Mouse (Mus musculus) left cerebral cortex, adult 2 months (tissue): ENCODE data around the gene Comtd1. TPM values are rescaled to one million over a fixed set of nuclear protein-coding genes. Genes with fewer than 3 reads are reported as not detected.

ENCODE experiments used
- DNase-seq, 2 experiments: peaks; one replicate each; pipeline ENCODE4 v3.0.0; 2021 to 2022; ENCODE audit warnings: low spot score in 2 of 2, mixed read lengths in 1 of 2; ENCODE audit errors: extremely low spot score in 1 of 2
- H3K27ac ChIP-seq: fragments of 200-600 bp; 2 replicates; pipeline ENCODE4 v1.8.1; 2022
- H3K4me3 ChIP-seq: fragments of 200-600 bp; 2 replicates; pipeline ENCODE4 v1.8.1; 2022
- CTCF ChIP-seq: fragments of 200-600 bp; IDR thresholded peaks from 2 replicates; pipeline ENCODE4 v1.8.1; 2022; ENCODE audit warnings: antibody characterized with exemption, mild to moderate bottlenecking, moderate library complexity
- intact Hi-C: fragments of 180-260 bp; cut with DNase I; formaldehyde crosslinking; loops from one replicate; pipeline ENCODE4 v1.15.1; 2025
- total RNA-seq, 2 experiments: library from RNA; stranded (reverse); gene quantifications; 2 replicates each; pipeline ENCODE4 v1.2.3; 2021

The Comtd1 gene
- total RNA-seq, 2 experiments from 2014 or later, result 22.8 to 24.9 TPM

DNA sequence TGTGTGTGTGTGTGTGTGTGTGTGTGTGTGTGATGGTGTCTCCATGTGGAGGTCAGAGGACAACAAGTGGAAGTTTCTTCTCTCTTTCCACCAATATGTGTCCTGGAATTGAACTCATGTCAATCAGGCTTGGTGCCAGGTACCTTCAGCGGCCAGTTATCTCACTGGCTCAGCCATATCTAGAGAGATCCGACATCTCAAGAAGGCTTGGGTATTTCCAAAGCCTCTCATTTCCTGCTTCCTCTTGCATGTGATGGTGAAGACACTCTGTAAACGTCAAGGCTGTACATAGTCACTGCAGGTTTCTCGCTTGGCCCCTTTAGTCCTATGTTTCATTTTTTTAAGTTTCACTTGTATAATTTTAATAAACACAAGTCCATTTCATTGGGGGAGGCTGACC, 35.6 kb downstream of the Comtd1 start:
- DNase-seq, result no peak
- Histone ChIP-seq H3K4me3 (no peak overlapping the region), H3K27ac (no peak overlapping the region)
- intact Hi-C loops, result no loop called here
- no peak for TF ChIP-seq CTCF

DNA sequence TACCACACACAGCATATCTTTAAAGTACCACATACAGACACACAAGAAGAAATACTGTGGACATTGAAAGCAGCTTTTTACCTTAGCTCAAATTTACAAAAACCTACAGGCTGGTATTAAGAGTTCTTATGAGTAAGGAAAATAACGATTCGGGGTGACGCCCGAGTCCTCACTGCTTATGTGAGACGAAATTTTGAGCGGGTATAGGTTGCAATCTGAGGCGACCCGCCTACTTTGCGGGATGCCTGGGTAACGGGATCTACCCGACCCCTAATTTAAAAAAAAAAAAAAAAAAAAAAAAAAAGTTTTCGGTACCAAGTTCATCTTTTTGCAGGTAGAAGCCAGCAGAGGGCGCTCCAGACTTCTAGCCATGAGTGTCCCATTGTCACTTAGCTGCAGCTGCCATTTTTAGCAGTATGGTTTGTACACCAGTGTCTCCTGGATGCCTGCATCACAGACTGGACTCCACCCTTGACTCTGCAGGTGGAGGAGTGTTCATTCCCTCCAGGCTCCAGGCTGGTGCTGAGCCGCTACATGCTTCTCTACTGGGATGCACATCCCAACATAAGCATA, 36.1 kb downstream of the Comtd1 start:
- TF ChIP-seq CTCF, result peak; percentile 65
- no peak overlapping the region for H3K27ac ChIP-seq
- no peak overlapping the region for H3K4me3 ChIP-seq
- DNase-seq, result peak; percentile 41 to 46
- intact Hi-C loops, result loop anchor here (1.0 kb wide), 1 partner anchor 39 kb away; no protein-coding TSS in a partner anchor

DNA sequence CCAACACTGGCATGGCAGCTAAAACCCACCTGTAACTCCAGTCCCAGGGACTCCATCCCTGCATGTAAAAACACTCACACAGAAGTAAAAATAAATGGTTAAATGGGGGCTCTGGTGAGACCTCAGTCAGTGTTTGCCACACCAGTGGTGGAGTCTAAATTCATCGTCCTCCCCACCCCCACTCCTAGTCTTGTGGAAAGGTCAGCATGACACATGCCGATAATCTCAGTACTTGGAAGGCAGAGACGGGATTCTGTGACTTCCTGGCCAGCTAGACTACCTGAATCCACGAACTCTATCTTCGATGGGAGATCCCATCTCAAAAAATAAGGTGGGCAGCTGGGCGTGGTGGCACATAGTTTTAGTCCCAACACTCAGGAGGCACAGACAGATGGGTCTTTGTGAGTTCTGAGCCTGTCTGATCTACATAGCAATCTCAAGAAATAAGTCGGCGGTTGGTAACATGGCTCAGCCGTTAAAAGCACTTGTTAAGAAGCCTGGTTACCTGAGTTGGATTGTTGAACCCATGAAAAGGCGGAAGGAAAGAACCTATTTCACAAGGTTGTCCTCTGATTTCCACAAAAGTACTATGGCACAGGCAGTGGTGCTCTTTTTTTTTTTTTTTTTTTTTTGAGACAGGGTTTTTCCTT, 36.9 kb downstream of the Comtd1 start:
- H3K27ac ChIP-seq, result no peak overlapping the region
- TF ChIP-seq CTCF, result no peak
- intact Hi-C loops, result loop anchor here (1.0 kb wide), 1 partner anchor 39 kb away; no protein-coding TSS in a partner anchor
- no peak for DNase-seq
- no peak overlapping the region for H3K4me3 ChIP-seq

DNA sequence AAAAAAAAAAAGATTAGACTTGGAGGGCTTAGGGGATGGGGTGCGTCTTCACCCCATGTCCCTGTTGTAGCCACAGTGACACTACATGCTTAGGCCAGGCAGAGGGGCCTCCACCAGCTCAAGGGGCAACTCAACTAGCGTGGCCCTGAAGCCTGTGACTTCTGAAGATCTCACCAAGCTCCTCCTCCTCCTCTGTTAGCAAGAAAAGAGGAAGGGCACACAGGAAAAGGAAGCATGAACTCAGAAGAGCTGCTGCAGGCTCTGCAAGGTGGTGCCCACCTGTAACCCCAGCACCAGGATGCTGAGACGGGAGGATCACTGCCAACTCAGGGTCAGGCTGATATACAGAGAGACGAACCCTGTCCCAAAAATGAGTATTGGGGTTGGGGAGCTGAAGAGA, 37.5 kb downstream of the Comtd1 start:
- intact Hi-C loops, result no loop called here
- H3K27ac ChIP-seq, result no peak overlapping the region
- DNase-seq, result no peak
- TF ChIP-seq CTCF, result no peak
- no peak overlapping the region for H3K4me3 ChIP-seq

DNA sequence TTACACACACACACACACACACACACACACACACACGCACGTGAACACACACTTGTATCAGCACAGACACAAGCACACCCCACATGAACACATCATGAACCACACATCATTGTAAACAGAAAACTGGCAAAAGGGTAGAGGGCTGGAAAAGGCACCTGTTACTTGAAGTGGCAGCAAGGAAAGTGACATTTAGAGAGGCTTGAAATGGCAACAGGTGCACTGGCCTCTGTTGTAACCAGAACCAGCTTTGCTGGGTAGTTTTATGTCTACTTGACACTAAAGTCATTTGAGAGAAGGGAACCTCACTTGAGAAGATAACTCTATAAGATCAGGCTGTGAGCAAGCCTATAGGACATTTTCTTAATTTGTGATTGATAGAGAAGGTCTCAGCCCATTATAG, 39.4 kb downstream of the Comtd1 start:
- Histone ChIP-seq H3K4me3 (no peak overlapping the region), H3K27ac (no peak overlapping the region)
- intact Hi-C loops, result no loop called here
- DNase-seq, result no peak
- no peak for TF ChIP-seq CTCF

DNA sequence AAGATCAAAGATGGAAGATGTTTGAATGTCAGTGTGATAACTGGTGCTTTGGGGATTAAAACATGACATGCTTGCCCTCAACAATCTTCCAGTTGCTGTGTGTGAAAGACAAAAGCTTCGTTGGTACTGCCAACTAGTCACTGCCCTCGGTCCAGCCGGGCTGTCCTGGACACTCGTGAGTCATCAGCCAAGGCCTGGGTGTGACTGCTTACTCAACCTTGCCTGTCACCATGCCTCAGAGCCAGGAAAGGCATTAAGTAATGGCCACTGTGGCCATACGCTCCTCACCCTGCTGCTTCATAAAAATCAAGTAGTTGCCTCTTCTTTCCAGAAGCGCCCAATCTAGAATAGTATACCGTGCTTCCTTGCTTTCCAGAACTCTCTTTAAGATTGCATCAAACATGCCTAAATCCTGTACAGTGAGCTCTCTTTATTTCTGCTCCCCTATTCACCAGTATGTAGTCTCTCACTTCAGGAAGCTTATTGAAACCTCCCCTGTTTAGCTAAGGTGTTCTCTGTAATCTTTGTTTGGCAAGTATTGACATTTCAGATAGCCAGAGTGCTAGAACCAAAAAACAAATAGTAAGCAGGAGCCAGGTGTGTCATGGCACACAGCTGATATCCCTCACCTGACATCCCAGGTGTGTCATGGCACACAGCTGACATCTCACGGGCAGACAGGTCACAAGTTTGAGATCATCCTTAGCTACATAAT, 40.4 kb downstream of the Comtd1 start:
- no peak overlapping the region for H3K27ac ChIP-seq
- TF ChIP-seq CTCF, result no peak
- intact Hi-C loops, result no loop called here
- H3K4me3 ChIP-seq, result no peak overlapping the region
- no peak for DNase-seq

DNA sequence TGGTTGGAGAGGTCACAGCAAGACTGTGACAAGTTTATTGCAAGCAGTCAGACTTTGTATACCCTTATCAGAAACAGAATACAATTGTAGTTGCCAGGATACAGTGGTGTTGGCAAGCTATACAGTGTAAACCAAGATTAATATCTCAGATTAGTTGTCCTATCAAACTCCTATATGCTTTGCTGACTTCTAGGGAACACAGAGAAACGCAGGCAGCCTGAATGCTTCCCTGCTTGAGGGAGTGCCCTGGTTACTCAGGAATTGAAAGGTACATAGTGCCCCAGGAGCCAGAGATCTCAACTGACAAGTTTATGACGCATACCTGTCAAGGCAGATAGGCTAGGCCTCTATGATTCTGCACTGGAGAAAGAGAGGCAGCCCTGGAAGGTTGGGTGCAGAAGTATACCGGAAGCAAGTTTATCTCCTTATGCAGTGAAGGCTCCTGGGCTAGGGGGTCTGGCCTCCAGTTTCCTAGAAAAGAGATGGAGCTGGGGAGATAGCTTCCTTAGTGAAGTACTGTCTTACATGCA, 42.1 kb downstream of the Comtd1 start:
- no peak for DNase-seq
- no peak for TF ChIP-seq CTCF
- Histone ChIP-seq H3K4me3 (no peak overlapping the region), H3K27ac (no peak overlapping the region)
- intact Hi-C loops, result no loop called here

DNA sequence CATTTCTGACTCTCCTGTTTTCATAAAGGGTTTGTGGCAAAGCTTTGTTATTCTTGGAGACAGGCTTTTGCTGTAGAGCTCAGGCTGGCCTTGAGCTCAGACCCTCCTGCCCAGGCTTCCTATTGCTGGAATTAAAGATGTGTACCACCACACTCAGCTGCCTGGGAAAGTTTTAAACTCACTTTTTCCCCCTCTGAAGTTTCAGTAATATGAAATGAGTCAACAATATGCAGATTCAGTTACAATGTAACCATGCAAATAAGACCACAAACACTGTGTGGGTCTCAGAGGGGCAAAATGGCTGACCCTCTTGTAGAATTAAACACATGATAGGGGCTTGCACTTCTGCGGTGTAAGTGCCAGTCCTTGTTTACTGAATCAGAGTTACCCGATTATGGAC, 42.6 kb downstream of the Comtd1 start:
- no peak for DNase-seq
- intact Hi-C loops, result no loop called here
- no peak for TF ChIP-seq CTCF
- H3K27ac ChIP-seq, result no peak overlapping the region
- H3K4me3 ChIP-seq, result no peak overlapping the region

DNA sequence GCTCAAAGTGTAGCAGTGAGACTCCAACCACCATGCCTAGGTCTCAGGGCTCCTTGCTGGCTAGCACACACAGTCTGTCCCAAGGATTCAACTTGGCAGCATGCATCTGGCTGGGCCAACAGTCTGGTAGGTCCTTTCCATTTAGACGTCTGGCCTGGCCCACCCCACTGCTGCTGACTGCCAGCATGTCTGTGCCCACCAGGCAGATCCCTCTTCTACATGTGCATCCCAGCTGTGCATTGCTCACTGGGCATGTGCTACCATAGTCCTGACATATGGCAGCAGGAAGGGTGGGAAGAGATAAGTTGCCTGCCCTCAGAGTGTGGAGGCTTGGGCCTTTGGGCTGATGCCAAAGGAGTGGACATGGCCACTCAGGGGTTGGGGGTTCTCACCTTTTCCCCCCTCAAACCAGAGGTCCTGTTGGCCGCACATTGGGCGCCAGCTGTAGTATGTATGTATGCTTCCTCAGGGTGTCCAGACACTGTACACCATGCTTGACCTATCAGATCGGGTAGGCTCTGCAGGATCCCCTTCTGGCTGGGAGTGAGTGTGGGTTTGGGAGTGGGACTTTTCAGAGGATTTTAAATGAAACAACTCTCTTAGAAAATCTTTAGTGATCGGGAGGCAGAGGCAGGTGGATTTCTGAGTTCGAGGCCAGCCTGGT, 46.1 kb downstream of the Comtd1 start:
- intact Hi-C loops, result no loop called here
- no peak for DNase-seq
- TF ChIP-seq CTCF, result no peak
- H3K27ac ChIP-seq, result no peak overlapping the region
- no peak overlapping the region for H3K4me3 ChIP-seq

DNA sequence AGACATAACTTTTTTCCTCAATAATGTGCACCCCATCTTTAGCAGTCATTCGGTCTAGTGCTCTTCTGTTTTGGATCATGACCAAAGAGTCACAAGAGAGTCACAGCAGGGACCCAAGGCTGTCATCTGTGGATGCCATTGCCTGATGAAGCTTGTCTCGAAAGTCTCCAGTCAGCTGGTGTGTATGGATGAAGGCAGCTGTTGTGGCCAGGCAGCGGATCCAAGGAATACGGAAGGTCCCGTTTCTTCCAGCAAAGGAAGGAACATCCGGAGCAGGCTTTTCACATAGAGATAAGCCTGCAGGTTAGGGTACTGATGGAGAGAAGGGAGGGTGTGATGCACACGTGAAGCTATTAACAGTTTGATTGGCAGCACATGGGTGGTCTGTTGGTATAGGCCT, 47.2 kb downstream of the Comtd1 start:
- TF ChIP-seq CTCF, result no peak
- no peak overlapping the region for H3K27ac ChIP-seq
- no peak for DNase-seq
- intact Hi-C loops, result no loop called here
- no peak overlapping the region for H3K4me3 ChIP-seq

DNA sequence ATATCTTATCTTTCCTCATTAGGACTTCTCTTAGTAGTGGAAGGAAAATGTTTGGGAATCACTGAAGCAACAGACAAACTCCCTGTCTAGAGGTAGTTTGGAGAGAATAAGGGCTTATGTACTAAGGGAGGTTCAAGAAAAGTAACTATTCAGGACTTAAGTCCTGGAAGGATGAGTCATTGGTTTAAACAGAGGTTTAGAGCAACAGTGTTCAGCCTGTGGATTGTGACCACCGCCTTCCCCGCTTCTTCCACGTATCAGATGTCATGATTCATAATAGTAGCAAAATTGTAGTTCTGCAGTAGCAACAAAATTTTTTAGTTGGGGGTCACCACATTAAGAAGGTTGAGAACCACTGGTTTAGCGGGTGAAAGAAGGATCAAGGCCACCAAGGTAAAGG, 48.1 kb downstream of the Comtd1 start:
- Histone ChIP-seq H3K4me3 (no peak overlapping the region), H3K27ac (no peak overlapping the region)
- no peak for TF ChIP-seq CTCF
- DNase-seq, result no peak
- intact Hi-C loops, result no loop called here

Other genes with a start within 250 kb of the Comtd1 start
- not detected for gene Dupd1, start 134.4 kb downstream of the Comtd1 start, total RNA-seq
- gene Samd8, start 98.4 kb downstream of the Comtd1 start, total RNA-seq, result 10 to 100 TPM; 75.1 to 79.7 TPM
- not detected for gene Dusp13, start 97.8 kb downstream of the Comtd1 start, total RNA-seq
- gene Vdac2, start 23.7 kb downstream of the Comtd1 start, total RNA-seq, result 100 to 1,000 TPM; 201 to 230 TPM
- 1 to 10 TPM; 2.2 to 3.3 TPM for gene Zfp503, start 140.6 kb upstream of the Comtd1 start, total RNA-seq
- gene Lrmda, start 170.7 kb upstream of the Comtd1 start, total RNA-seq, result under 1 TPM; 0.87 to 0.97 TPM